Mouse (Mus musculus) C2C12 (cell line): ENCODE data around the gene Hrc.

Source experiments
- CEBPB ChIP-seq: IDR thresholded peaks from one replicate; pipeline ENCODE4 v1.6.1; 2011; ENCODE audit warnings: low read depth, mild to moderate bottlenecking, control low read depth, moderate library complexity
- CTCF ChIP-seq: IDR thresholded peaks from one replicate; pipeline ENCODE4 v1.5.1; 2011; ENCODE audit not compliant: control insufficient read depth, insufficient read depth, insufficient read length
- MAX ChIP-seq: IDR thresholded peaks from one replicate; pipeline ENCODE4 v1.6.1; 2011; ENCODE audit warnings: mild to moderate bottlenecking, control low read depth
- MYOG ChIP-seq: IDR thresholded peaks from one replicate; pipeline ENCODE4 v1.6.1; 2011; ENCODE audit not compliant: control insufficient read depth, insufficient read length; ENCODE audit errors: extremely low read depth
- USF1 ChIP-seq: IDR thresholded peaks from one replicate; pipeline ENCODE4 v1.6.1; 2011; ENCODE audit warnings: low read depth, mild to moderate bottlenecking, control low read depth, moderate library complexity

DNA sequence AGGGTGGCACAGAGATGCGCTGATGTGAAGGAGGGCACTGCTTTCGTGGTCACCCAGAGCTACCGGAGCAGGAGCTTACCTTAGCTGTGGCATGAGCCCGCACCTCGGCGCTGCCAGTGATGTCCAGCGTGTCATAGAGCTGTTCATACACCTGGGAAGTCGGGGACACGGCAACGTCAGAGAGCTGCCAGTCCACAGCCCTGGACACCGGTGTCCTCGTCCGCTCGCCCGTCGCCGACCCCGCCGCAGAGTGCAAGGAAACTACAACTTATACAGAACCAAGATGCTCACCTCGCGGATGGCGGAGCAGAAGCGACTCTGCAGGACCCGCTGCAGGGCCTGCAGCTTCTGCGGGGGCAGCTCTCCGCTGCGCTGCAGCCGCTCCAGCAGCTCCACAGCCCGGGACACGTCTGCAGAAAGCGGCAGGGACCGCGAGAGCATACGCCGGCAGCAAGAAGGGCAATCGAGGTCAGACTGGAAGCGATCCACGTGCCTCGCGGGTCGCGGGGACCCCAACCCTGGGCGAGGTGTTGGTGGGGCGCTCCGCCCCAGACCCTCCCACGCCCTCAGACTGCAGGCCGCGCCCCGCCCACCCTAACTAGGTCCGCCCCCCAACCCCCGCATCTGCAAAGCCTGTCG lies 34.9 kb downstream of the Hrc start:
- TF ChIP-seq CTCF: no peak
- TF ChIP-seq USF1: no peak
- TF ChIP-seq CEBPB: no peak
- no peak for TF ChIP-seq MYOG
- TF ChIP-seq MAX: no peak
